Mouse (Mus musculus) forebrain, embryonic 13.5 days (tissue): ENCODE data around the gene Rtn3. TPM values are rescaled to one million over a fixed set of nuclear protein-coding genes. Genes with fewer than 3 reads are reported as not detected.
"Not testable (repeated sequence)": the region's sequence is repeated elsewhere in the genome, so short reads cannot be mapped to it uniquely, and the experiment has no call there.

Source experiments
- ATAC-seq: fragments of 200-750 bp; cut with Nextera tagmentation; 2 replicates; pipeline ENCODE4 v1.8.0; 2017
- H3K27ac ChIP-seq: fragments of 300-500 bp; sonication (generic); 2 replicates; pipeline ENCODE4 v1.5.1; 2015; ENCODE audit warnings: inconsistent platforms, mild to moderate bottlenecking, moderate library complexity
- H3K27me3 ChIP-seq: fragments of 300-500 bp; sonication (generic); 2 replicates; pipeline ENCODE4 v1.6.1; 2015; ENCODE audit warnings: mild to moderate bottlenecking, inconsistent platforms
- H3K36me3 ChIP-seq: fragments of 300-500 bp; sonication (generic); 2 replicates; pipeline ENCODE4 v1.6.1; 2015; ENCODE audit warnings: mild to moderate bottlenecking, inconsistent platforms; ENCODE audit not compliant: poor library complexity, severe bottlenecking
- H3K4me1 ChIP-seq: fragments of 300-500 bp; sonication (generic); 2 replicates; pipeline ENCODE4 v1.6.1; 2015; ENCODE audit warnings: inconsistent platforms
- H3K4me2 ChIP-seq: fragments of 300-500 bp; sonication (generic); 2 replicates; pipeline ENCODE4 v1.6.1; 2015; ENCODE audit warnings: inconsistent platforms, mild to moderate bottlenecking, moderate library complexity
- H3K4me3 ChIP-seq: fragments of 300-500 bp; sonication (generic); 2 replicates; pipeline ENCODE4 v1.5.1; 2015; ENCODE audit warnings: mild to moderate bottlenecking, inconsistent platforms
- H3K9ac ChIP-seq: fragments of 300-500 bp; sonication (generic); 2 replicates; pipeline ENCODE4 v1.6.1; 2015; ENCODE audit warnings: mild to moderate bottlenecking, inconsistent platforms
- H3K9me3 ChIP-seq: fragments of 300-500 bp; sonication (generic); replicated peaks from 2 replicates; pipeline ENCODE4 v1.6.1; 2016; ENCODE audit warnings: inconsistent platforms
- WGBS: fragments of 180-500 bp; shearing (Covaris S2); methylation state at CpG from one replicate; pipeline ENCODE4 v1.1.7; 2015; 5-methylcytosine and 5-hydroxymethylcytosine counted together
- polyA plus RNA-seq: library from polyadenylated mRNA; unstranded; fragments of >200 nt; fragmentation: Nextera tagmentation; extraction: Ambion mirVana; gene quantifications from 2 replicates; pipeline ENCODE4 v1.2.1, GENCODE M21; 2015

Rtn3 gene
- polyA plus RNA-seq, 1 experiment from 2014 or later, result 395 TPM

DNA sequence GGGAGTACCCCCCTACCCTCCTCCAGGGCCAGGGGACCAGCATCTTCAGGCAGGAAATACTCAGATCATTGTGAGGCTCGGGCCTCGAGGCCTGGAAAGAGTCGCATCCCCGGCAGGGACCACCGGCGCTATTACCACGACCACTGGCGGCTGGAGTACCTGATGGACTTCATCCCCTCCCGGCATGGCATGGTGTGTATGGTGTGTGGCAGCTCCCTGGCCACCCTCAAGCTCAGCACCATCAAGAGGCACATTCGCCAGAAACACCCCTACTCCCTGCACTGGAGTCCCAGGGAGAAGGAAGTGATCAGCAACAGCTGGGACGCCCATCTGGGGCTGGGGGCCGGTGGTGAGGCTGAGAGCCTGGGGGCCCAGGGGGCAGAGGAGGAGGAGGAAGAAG is 63.0 kb downstream of the Rtn3 start:
- no peaks in the 10 kb centered on the region for H3K27me3 ChIP-seq
- H3K4me3 ChIP-seq, result peak overlapping the region; percentile 85
- ATAC-seq, result no peak
- H3K27ac ChIP-seq, result peak overlapping the region; percentile 98
- peaks cover 49% of the 10 kb centered on the region for H3K36me3 ChIP-seq
- H3K9me3 ChIP-seq, result no peaks in the 10 kb centered on the region
- peaks cover 78% of the 10 kb centered on the region for H3K4me1 ChIP-seq
- WGBS, result 48% methylated on average over 12 of the region's 12 CpGs
- peak overlapping the region; percentile 88 for H3K4me2 ChIP-seq
- peak overlapping the region; percentile 99 for H3K9ac ChIP-seq

DNA sequence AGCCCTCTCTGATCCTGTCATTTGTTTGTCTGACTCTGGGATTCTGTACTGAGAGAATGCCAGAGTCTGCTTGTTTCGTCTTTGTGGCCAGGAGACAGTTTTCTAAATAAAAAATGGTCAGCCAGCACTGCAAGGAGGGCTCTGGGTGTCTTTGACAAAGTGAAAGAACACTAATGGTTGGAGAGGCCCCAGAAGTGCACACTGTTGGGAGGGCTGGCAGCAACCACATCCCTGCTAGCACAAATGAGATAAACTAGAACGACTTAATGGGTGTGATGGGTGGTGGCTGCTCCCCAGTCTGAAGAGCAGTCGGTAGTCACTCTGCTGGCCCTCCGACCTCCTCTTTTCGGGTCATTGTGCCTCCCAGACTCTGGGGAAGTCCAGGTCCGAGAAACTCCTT is 63.9 kb downstream of the Rtn3 start:
- no peak for ATAC-seq
- H3K4me2 ChIP-seq, result peak overlapping the region; percentile 88
- H3K4me3 ChIP-seq, result peak overlapping the region; percentile 85
- H3K36me3 ChIP-seq, result peaks cover 42% of the 10 kb centered on the region
- peak overlapping the region; percentile 99 for H3K9ac ChIP-seq
- 17% methylated on average over 6 of the region's 6 CpGs for WGBS
- no peaks in the 10 kb centered on the region for H3K9me3 ChIP-seq
- H3K27ac ChIP-seq, result peak overlapping the region; percentile 98
- H3K27me3 ChIP-seq, result no peaks in the 10 kb centered on the region
- peaks cover 68% of the 10 kb centered on the region for H3K4me1 ChIP-seq

DNA sequence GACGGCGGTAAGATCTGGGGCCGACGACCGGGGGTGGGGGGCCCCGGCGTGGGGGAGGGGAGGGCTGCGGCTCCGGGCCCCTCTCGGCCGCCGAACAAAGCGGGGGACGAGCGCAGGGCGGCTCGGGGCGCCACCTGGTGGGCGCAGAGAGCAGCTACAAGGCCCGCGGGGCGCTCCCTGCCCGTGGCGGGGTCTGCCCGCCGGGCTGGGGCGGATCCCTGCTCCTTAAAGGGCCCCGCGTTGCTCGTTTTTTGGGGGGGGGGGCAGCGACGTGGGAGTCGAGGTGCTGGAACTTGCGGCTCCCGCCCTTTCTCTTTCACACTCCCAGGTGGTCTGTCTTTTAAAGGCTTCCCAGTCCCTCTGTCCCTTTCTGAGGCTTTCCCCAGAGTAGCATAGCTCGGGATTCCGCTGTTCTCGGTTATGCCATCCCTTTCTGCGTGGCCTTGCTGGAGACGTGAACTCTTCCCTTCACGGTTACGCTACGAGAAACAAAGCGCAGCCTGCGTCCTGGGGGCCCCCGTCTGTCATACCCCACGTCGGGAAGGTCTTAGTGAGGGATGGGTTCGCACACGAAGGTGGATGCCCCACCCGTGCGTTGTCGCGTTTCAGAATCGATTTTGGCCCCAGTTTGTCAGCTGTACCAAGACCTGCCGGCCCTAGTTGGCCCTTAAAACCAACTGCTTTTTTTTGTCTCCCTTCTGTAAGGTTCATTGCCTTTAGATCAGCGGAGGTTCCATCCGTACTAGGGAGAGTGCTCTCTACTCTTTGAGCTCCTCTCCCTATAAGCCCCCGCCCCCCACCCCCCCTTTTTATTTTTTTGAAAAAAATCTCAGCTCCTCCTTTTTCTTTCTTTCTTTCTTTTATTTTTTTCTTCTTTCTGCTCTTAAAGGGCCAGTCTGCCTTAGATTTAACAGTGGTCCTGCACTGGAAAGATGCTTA is 64.9 kb downstream of the Rtn3 start:
- peak; percentile 71 for ATAC-seq
- under 1% methylated on average over 35 of the region's 59 CpGs for WGBS
- H3K27ac ChIP-seq, result peak overlapping the region; percentile 98
- no peaks in the 10 kb centered on the region for H3K27me3 ChIP-seq
- peaks cover 35% of the 10 kb centered on the region for H3K36me3 ChIP-seq
- peak overlapping the region; percentile 88 for H3K4me2 ChIP-seq
- H3K4me3 ChIP-seq, result peak overlapping the region; percentile 85
- peaks cover 58% of the 10 kb centered on the region for H3K4me1 ChIP-seq
- peak overlapping the region; percentile 99 for H3K9ac ChIP-seq
- H3K9me3 ChIP-seq, result no peaks in the 10 kb centered on the region

DNA sequence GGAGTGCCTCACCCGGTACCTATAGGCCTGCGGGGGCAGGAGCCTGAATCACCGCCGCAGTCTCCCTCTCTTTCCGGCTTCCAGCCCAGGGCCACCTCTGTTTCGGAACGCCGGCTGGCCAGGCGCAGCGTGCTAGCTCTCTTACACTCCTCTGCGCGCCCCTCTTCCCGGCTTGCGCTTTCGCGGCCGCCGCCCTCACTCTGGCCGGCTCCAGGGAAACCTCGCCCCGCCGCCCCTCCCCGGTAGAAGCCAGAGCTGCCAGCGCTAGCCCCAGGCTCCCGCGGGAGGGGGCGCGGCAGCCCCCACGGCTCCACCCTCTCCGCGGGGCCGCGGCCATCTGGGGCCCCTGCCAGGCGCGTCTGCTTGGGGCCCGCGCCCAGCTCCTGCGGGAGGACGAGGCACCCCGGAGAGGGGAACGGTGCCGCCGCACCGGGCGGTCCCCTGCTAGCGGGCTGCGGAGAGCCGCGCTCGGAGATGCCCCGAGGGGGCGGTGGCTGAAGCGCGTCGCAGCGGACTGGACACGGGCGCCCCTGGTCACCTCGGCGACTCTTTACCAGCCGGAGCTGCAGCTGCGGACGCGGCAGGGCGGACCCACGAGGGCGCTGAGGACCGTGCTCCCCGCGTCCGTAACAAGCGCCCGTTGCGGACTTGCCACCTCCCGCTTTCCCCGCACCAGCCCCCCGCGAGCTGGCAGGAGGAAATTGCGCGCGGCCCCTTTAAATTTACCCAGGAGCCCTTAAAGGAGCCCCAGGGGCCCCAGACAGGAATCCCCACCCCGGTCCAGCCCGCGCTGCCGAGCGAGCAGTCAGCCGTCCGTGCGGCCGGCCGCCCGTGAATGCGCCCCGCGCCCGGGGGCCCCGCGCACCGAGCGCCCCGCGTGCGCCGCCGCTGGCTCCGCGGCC is 66.0 kb downstream of the Rtn3 start, which contains the start of gene 2700081O15Rik:
Gene 2700081O15Rik (plus strand): TSS at position 792 of the 902 bp plus-strand sequence.
- Histone ChIP-seq H3K4me1 (peaks cover 47% of the 10 kb centered on the region), H3K36me3 (peaks cover 24% of the 10 kb centered on the region), H3K27me3 (no peaks in the 10 kb centered on the region), H3K4me2 (peak within 1 kb of the TSS; percentile 88), H3K4me3 (peak within 1 kb of the TSS; percentile 85), H3K27ac (peak within 1 kb of the TSS; percentile 98), H3K9ac (peak within 1 kb of the TSS; percentile 99), H3K9me3 (no peaks in the 10 kb centered on the region)
- ATAC-seq, result peak; percentile 60
- under 1% methylated on average over 62 of the region's 107 CpGs for WGBS

DNA sequence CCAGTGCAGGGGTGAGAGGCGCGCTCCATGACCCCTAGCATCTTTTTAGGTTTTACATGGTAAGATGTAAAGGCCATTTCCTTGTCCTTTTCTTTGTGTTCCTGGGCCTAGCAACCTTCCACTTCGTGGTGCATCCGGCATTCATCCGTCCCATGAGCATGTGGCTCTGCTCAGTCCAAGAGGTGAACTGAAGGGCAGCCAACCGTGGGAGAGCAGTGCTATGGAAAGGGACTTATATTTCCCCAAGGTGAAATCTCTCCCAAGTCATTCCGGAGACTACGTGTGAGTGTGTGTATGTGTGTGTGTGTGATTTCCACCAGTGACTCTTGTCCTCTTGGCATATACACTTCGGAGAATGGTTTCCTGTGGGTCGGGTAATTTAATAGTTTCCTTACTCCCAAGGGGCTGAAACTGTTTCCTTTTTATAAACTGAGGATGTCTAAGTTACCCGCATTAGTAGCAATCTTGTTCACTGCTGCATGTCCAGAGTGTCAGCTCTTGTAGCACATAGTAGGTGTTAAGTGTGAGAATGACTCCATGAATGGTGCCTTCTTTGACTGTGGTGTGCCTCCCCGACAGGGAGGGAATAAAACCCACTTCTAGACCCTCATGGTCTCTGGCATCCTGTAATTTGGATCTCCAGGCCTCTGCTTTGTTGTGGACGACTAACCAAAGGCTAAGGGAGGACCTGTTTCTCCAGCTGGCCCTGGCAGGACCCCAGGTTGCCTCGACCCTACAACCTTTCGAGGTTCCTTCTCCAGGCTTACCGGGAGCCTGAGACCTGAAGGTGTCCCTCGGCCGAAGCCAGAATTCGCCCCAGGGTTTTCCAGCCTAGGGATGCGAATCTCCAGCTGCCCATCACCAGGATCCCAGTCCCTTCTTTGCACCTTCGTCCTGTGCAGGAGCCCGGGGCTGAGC is 66.9 kb downstream of the Rtn3 start:
- Histone ChIP-seq H3K27me3 (no peaks in the 10 kb centered on the region), H3K9me3 (no peaks in the 10 kb centered on the region), H3K4me1 (peaks cover 38% of the 10 kb centered on the region), H3K9ac (peak overlapping the region; percentile 99), H3K36me3 (peaks cover 15% of the 10 kb centered on the region), H3K27ac (peak overlapping the region; percentile 98), H3K4me2 (peak overlapping the region; percentile 88), H3K4me3 (peak overlapping the region; percentile 85)
- 40% methylated on average over 22 of the region's 22 CpGs for WGBS
- ATAC-seq, result no peak; the same call in 1 of the 2 replicates

DNA sequence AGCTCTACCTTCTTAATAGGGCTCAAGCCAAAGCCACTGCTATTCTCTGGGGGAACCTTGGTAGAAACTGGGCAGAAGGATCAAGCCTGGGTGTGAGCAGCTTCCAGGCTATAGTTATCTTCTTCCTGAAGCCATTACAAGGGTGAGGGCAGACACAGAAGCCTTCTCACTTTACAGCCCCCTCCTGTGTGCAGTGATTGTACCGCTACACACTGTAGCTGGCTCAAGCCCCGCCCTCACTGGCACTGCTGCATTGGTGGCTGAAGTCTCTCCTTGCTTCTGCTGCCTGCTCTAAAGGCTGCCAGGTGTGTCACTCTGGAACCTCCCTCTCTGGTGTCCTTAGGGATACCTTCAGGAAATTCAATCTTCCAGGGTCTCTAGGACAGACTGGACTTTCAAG is 70.7 kb downstream of the Rtn3 start:
- peaks cover 12% of the 10 kb centered on the region for H3K4me1 ChIP-seq
- no peak overlapping the region for H3K4me2 ChIP-seq
- no peak overlapping the region for H3K9ac ChIP-seq
- H3K27ac ChIP-seq, result no peak overlapping the region
- no peak for ATAC-seq
- H3K27me3 ChIP-seq, result no peaks in the 10 kb centered on the region
- H3K36me3 ChIP-seq, result no peaks in the 10 kb centered on the region
- 57% methylated on average over 2 of the region's 2 CpGs for WGBS
- peaks cover 4% of the 10 kb centered on the region; the same call in 1 of the 2 replicates for H3K9me3 ChIP-seq
- no peak overlapping the region for H3K4me3 ChIP-seq

DNA sequence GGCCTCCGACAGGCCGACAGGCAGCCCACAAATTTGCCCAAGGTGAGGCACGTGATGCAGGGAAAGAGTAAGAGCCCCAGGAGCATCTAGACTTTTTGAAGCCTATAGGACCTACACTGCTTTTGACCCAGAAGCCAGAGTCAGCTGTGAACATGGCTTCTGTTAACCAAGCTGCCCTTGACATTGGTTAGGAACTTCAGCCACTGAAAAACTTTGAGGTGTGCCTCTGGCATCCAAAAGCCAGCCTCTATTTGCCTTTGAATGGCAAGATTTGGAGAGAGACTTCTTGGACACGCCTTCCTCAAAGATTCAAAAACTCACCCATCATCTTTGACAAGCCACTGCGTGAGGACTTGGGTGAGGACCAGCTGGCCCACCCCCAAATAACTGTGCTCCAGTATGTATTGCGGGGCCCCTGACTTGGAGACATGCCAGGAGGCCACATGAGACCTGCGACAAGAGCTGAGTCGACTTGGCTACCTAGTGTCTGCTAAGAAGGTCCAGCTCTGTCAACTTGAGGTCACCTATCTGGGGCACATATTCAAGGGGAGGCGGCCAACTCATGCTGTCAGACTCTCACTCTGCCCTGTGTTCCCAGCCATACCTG is 78.4 kb downstream of the Rtn3 start:
- ATAC-seq, result no peak
- Histone ChIP-seq H3K4me2 (no peak overlapping the region), H3K4me3 (no peak overlapping the region), H3K9ac (no peak overlapping the region), H3K27ac (no peak overlapping the region), H3K27me3 (peaks cover 3% of the 10 kb centered on the region), H3K9me3 (peaks cover 4% of the 10 kb centered on the region; the same call in 1 of the 2 replicates), H3K36me3 (no peaks in the 10 kb centered on the region), H3K4me1 (0 out of 2 replicates have a peak, but pooled peaks cover 5% of the 10 kb centered on the region)
- 72% methylated on average over 9 of the region's 9 CpGs for WGBS

DNA sequence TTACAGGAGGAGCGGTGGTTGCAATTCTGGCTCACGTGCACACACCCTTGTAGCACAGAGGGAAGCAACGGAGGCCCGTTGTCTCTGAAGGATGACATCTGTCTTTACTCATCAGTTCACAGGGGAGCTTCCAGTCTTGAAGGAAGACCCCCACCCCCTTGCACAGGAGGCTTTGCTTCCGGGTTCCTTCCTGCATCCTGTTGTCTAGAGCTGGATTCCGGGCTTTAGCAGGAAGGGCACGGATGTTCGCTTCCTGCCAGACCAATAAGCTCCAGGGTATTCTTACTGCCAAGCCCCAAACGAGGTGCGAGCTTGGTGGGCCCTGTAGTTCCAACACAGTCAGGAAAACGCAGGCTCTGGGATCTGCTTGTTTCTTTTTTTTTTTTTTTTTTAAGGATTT is 82.4 kb downstream of the Rtn3 start:
- no peaks in the 10 kb centered on the region for H3K9me3 ChIP-seq
- no peak overlapping the region for H3K4me2 ChIP-seq
- ATAC-seq, result no peak
- H3K9ac ChIP-seq, result no peak overlapping the region
- peaks cover 8% of the 10 kb centered on the region for H3K27me3 ChIP-seq
- 85% methylated on average over 11 of the region's 11 CpGs for WGBS
- no peak overlapping the region for H3K4me3 ChIP-seq
- H3K36me3 ChIP-seq, result no peaks in the 10 kb centered on the region
- H3K27ac ChIP-seq, result no peak overlapping the region
- 0 out of 2 replicates have a peak, but pooled peaks cover 5% of the 10 kb centered on the region for H3K4me1 ChIP-seq

DNA sequence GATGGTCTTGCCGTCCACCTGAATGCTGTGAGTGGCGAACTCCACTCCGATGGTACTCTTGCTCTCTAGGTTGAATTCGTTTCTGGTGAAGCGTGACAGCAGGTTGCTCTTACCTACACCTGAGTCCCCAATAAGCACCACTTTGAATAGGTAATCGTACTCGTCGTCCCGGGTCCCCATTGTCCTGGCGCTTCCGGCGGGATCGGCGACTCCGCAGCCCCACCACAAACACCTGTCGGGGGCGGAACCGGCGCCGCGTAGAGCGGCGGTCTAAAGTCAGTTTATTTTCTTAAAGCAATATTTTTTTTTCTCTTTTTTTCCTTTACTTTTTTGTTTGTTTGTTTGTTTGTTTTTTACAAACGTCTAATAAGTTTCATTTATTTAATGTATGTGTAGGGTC is 84.2 kb downstream of the Rtn3 start:
- not testable (repeated sequence) for H3K9ac ChIP-seq
- WGBS, result 43% methylated on average over 24 of the region's 24 CpGs

DNA sequence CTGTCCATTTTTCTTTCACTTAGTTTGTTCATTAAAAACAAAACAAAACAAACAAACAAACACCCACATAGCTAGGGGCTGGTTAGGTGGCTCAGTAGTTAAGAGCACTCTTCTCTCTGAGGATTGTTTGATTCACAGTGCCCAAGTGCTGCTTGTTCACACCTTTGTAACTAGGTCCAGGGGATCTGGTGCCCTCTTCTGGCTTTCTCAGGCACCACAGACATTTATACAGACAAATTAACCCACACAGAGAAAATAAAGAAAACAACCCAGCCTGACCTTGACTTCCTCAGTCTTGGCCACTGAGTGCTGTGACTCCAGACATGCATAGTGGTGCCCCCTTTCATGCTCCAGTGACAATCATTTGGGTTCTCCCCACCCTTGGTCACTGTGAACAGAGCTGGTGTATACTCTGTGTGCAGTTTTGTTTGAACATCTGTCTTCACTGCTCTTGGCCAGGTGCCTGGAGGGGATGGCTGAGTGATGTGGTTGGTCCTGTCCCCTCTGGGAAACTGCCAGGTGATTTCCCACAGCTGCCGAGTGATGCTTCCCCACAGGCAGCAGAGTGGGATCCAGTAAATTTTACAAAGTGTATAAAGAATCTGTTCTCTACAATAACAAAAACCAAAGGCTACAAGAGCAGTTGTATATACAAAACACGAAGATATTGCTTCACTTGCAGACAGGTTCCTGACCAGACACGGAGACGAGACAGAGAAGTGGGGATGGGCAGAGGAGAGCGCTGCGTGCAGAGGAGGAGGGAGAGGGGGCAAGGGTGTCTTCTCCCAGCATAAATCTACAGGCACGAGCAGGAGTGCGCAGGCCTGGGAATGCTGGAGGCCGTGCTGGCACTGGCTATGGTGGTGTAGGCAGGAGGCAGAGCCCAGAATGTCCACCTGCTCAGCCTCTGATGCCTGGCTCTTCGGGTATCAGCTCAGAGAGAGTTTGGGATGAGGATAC is 85.9 kb downstream of the Rtn3 start:
- not testable (repeated sequence) for H3K27ac ChIP-seq, H3K9me3 ChIP-seq, H3K4me1 ChIP-seq, H3K4me2 ChIP-seq, H3K9ac ChIP-seq, H3K36me3 ChIP-seq, ATAC-seq, H3K27me3 ChIP-seq, H3K4me3 ChIP-seq
- 79% methylated on average over 10 of the region's 10 CpGs for WGBS

More for the DNA sequence above, 84.2 kb downstream of the Rtn3 start:
- not testable (repeated sequence) for H3K4me2 ChIP-seq, H3K4me1 ChIP-seq, H3K27ac ChIP-seq, H3K4me3 ChIP-seq, H3K27me3 ChIP-seq, ATAC-seq, H3K36me3 ChIP-seq, H3K9me3 ChIP-seq
